Mouse (Mus musculus): Measurements from ENCODE around the gene Sstr2. TPM values are rescaled to one million over a fixed set of nuclear protein-coding genes. Genes with fewer than 3 reads are reported as not detected.

Sstr2 gene
- total and polyA plus RNA-seq, 2 experiments from 2014 or later = not detected

- Histone ChIP-seq H3K27ac (ENCODE audit: low read depth) (no peak overlapping the region), H3K9me3 (replicated peaks; ENCODE audit: control insufficient read depth, low read length) (no peaks in the 10 kb centered on the region), H3K9ac (replicated peaks; ENCODE audit: low read depth, low read length) (no peak overlapping the region), H3K4me1 (ENCODE audit: control insufficient read depth, insufficient read depth) (no peaks in the 10 kb centered on the region), H3K27me3 (ENCODE audit: control insufficient read depth, insufficient read depth, low read length) (no peaks in the 10 kb centered on the region), H3K4me3 (ENCODE audit: low read depth, low read length) (no peak overlapping the region), H3K36me3 (replicated peaks; ENCODE audit: control insufficient read depth, insufficient read depth, low read length) (no peaks in the 10 kb centered on the region), H3K4me2 (ENCODE audit: low read depth, low read length) (no peak overlapping the region)
- TF ChIP-seq CTCF (IDR thresholded peaks at IDR 0.05; ENCODE audit: low read depth) (no peak), EP300 (IDR thresholded peaks at IDR 0.05; ENCODE audit: low read depth) (no peak)
- DNase-seq (ENCODE audit: low spot score) (no peak), ATAC-seq (ENCODE audit: insufficient read depth, low read depth) (no peak)
- 64% methylated on average over 12 of the region's 12 CpGs for WGBS
Measured at GRCm38 (mm10) chr11:113601616-113602343, 17.4 kb upstream of the Sstr2 start.

DNA sequence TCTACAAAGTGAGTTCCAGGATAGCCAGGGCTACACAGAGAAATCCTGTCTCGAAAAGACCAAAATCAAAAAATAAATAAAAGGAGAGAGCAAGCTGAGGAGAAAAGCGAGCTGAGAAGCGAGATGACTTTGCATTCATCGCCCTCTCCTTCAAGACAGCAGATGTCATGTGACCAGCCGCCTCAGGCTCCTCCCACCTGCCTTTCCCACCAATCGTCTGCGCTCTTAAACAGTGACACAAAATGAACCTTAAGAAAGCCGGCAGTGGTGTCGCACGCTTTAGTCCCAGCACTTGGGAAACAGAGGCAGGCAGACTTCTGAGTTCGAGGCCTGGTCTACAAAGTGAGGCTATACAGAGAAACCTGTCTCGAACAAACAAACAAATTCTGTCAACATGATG lies 11.6 kb upstream of the Sstr2 start:
- WGBS = 94% methylated on average over 12 of the region's 12 CpGs
- TF ChIP-seq EP300 (IDR thresholded peaks at IDR 0.05; ENCODE audit: low read depth) (no peak), CTCF (IDR thresholded peaks at IDR 0.05; ENCODE audit: low read depth) (no peak)
- DNase-seq (ENCODE audit: low spot score) = no peak
- Histone ChIP-seq H3K9ac (replicated peaks; ENCODE audit: low read depth, low read length) (no peak overlapping the region), H3K9me3 (replicated peaks; ENCODE audit: control insufficient read depth, low read length) (no peaks in the 10 kb centered on the region), H3K4me3 (ENCODE audit: low read depth, low read length) (no peak overlapping the region), H3K4me2 (ENCODE audit: low read depth, low read length) (no peak overlapping the region), H3K27ac (ENCODE audit: low read depth) (no peak overlapping the region), H3K4me1 (ENCODE audit: control insufficient read depth, insufficient read depth) (no peaks in the 10 kb centered on the region; the same call in 1 of the 2 replicates), H3K36me3 (replicated peaks; ENCODE audit: control insufficient read depth, insufficient read depth, low read length) (no peaks in the 10 kb centered on the region), H3K27me3 (ENCODE audit: control insufficient read depth, insufficient read depth, low read length) (no peaks in the 10 kb centered on the region)
- no peak for ATAC-seq (ENCODE audit: insufficient read depth, low read depth)

- Histone ChIP-seq H3K27ac (ENCODE audit: low read depth) (no peak overlapping the region), H3K27me3 (ENCODE audit: control insufficient read depth, insufficient read depth, low read length) (no peaks in the 10 kb centered on the region), H3K36me3 (replicated peaks; ENCODE audit: control insufficient read depth, insufficient read depth, low read length) (no peaks in the 10 kb centered on the region), H3K9me3 (replicated peaks; ENCODE audit: control insufficient read depth, low read length) (no peaks in the 10 kb centered on the region), H3K4me2 (ENCODE audit: low read depth, low read length) (no peak overlapping the region), H3K9ac (replicated peaks; ENCODE audit: low read depth, low read length) (no peak overlapping the region), H3K4me1 (ENCODE audit: control insufficient read depth, insufficient read depth) (no peaks in the 10 kb centered on the region; the same call in 1 of the 2 replicates), H3K4me3 (ENCODE audit: low read depth, low read length) (no peak overlapping the region)
- no peak for DNase-seq (ENCODE audit: low spot score)
- ATAC-seq (ENCODE audit: insufficient read depth, low read depth) = no peak
- TF ChIP-seq CTCF (IDR thresholded peaks at IDR 0.05; ENCODE audit: low read depth) = no peak
- TF ChIP-seq EP300 (IDR thresholded peaks at IDR 0.05; ENCODE audit: low read depth) = no peak
- WGBS = 73% methylated on average over 5 of the region's 5 CpGs
Measured at GRCm38 (mm10) chr11:113609581-113609980, 9.6 kb upstream of the Sstr2 start.

- H3K36me3 ChIP-seq (replicated peaks; ENCODE audit: control insufficient read depth, insufficient read depth, low read length) = no peaks in the 10 kb centered on the region
- no peak for ATAC-seq (ENCODE audit: insufficient read depth, low read depth)
- TF ChIP-seq CTCF (IDR thresholded peaks at IDR 0.05; ENCODE audit: low read depth) (no peak), EP300 (IDR thresholded peaks at IDR 0.05; ENCODE audit: low read depth) (no peak)
- no peak overlapping the region for H3K4me2 ChIP-seq (ENCODE audit: low read depth, low read length)
- no peak overlapping the region for H3K4me3 ChIP-seq (ENCODE audit: low read depth, low read length)
- H3K9me3 ChIP-seq (replicated peaks; ENCODE audit: control insufficient read depth, low read length) = no peaks in the 10 kb centered on the region
- no peaks in the 10 kb centered on the region; the same call in 1 of the 2 replicates for H3K4me1 ChIP-seq (ENCODE audit: control insufficient read depth, insufficient read depth)
- 61% methylated on average over 5 of the region's 5 CpGs for WGBS
- H3K27ac ChIP-seq (ENCODE audit: low read depth) = no peak overlapping the region
- no peaks in the 10 kb centered on the region for H3K27me3 ChIP-seq (ENCODE audit: control insufficient read depth, insufficient read depth, low read length)
- H3K9ac ChIP-seq (replicated peaks; ENCODE audit: low read depth, low read length) = no peak overlapping the region
- DNase-seq (ENCODE audit: low spot score) = no peak
Measured at GRCm38 (mm10) chr11:113610266-113610665, 8.9 kb upstream of the Sstr2 start.

DNA sequence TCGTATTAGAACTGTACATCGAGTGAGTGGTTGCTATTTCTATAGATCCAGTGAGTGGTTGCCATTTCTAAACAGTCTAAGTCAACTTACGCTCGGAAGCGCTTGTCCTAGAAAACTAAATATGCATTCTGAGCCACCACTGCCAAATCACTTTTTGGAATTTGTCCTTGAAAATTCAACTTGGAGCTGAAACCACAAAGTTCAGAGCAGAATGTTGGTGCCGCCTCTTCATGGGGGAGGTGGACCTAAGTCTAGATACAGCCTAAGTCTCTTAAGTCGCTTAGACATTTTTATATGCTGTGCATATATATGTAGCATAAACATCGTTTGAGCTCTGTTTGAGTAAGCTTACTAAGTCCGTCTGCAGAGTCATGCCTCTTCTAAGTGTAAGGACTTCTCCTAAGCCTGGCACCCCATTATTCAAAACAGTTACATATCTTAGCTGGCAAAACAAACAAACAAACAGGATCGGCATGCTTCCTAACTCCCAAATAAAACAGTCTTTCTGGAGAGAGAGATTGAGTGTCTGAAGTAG lies 8.0 kb upstream of the Sstr2 start:
- WGBS = 84% methylated on average over 10 of the region's 10 CpGs
- Histone ChIP-seq H3K4me2 (ENCODE audit: low read depth, low read length) (no peak overlapping the region; the same call in 1 of the 2 replicates), H3K9ac (replicated peaks; ENCODE audit: low read depth, low read length) (no peak overlapping the region), H3K27me3 (ENCODE audit: control insufficient read depth, insufficient read depth, low read length) (no peaks in the 10 kb centered on the region; the same call in 1 of the 2 replicates), H3K27ac (ENCODE audit: low read depth) (no peak overlapping the region), H3K4me3 (ENCODE audit: low read depth, low read length) (no peak overlapping the region), H3K9me3 (replicated peaks; ENCODE audit: control insufficient read depth, low read length) (no peaks in the 10 kb centered on the region), H3K4me1 (ENCODE audit: control insufficient read depth, insufficient read depth) (no peaks in the 10 kb centered on the region; the same call in 1 of the 2 replicates), H3K36me3 (replicated peaks; ENCODE audit: control insufficient read depth, insufficient read depth, low read length) (no peaks in the 10 kb centered on the region)
- ATAC-seq (ENCODE audit: insufficient read depth, low read depth) (no peak), DNase-seq (ENCODE audit: low spot score) (no peak)
- TF ChIP-seq CTCF (IDR thresholded peaks at IDR 0.05; ENCODE audit: low read depth) = no peak
